Mouse (Mus musculus): ENCODE results near the gene Tnfsf15.

Gene Tnfsf15

DNA sequence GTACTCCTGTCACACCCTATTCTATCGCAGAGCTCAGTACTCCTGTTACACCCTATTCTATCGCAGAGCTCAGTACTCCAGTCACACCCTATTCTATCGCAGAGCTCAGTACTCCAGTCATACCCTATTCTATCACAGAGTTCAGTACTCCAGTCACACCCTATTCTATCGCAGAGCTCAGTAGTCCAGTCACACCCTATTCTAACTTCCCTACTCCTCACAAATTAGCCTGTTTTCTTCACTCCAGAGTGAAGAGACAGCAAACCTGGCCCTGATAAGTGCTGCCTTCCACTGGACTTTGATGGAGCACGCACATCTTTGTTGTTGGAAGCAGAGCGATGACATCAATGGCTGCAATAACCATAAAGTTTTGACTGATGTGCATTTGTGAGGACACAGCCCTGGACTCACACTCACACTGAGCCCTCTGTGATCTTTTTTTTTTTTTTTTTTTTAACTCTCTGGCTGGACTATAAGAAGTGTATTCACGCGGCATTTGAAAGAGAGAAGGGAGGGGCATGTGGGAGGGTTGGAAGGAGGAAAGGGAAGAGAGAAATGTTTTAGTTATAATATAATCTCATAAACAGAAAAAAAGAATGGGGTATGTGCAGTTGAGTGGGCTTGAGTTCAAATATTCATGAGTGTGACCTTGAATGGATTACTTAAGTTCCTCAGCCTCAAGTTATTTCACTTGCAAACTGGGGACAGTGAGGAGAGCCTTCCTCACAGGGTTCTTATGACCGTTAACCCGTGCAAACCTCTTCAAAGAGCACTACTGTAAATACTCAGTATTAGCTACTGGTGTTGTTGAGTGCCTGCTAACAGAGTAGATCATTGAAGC lies 60.3 kb downstream of the Tnfsf15 start:
- no peak for DNase-seq (ENCODE audit: extremely low spot score)

- DNase-seq (ENCODE audit: extremely low spot score): no peak
These were observed 61.2 kb downstream of the Tnfsf15 start for GRCm38 (mm10) chr4:63683716-63684115.

GRCm38 (mm10) chr4:63683056-63683455 lies 61.9 kb downstream of the Tnfsf15 start:
- DNase-seq (ENCODE audit: extremely low spot score): no peak

DNA sequence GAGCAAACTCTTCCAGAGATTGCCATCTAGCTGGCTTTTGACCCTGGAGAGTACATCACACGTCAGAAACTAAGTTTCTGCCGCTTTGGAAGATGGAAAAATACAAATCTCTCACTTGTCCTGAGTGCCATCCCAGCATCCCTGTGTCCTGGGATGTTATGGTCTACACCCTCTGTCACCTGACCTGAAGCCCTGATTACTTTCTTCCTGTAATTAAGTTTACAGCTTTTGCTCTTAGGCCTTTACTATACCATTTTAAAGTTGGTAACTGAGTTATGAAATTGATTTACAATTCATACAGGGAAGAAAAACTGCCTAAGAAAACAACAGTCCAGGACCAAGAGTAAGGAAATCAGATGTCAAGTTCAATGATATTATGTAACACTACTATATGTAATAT lies 62.5 kb downstream of the Tnfsf15 start:
- no peak for DNase-seq (ENCODE audit: extremely low spot score)

DNA sequence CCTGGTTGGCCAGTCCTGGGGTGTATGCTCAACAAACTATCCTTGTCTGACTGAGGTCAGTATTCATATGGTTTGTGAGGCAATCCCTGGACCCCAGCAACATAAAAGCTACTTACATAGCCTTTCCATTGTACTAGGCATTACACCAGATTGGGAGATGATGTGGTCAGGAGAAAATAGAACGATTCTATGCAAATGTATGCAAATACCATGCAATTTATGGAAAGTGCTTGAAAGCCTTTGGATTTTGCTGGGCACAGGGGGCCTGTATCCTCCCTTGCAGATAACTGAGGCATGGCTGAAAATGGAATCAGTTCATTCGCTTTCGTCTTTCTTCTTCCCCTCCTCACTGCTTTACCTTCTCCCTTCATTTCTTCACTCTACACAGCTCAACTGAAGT lies 63.4 kb downstream of the Tnfsf15 start:
- no peak for DNase-seq (ENCODE audit: extremely low spot score)

Data from embryo, embryonic 9.5 days (tissue).